12 mouse cellular contexts compared by ENCODE assay signal in the genomic region with DNA sequence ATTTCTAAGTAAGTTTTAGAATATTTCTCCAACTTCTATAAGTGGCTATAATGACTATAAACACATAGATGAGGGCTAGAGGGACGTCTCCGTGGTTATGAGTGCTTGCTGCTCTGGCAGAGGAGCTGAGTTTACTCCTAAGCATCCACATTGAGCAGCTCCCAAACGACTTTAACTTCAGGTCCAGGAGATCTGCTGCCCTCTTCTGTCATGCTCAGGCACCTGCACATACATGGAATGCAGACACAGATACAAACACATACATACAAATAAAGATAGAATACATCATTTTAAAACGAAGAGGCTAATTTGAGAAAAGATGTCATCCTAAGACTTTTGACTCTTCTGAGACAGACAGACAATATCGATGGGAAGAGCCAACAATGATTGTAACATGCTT. TPM values are rescaled to one million over a fixed set of nuclear protein-coding genes. Genes with fewer than 3 reads are reported as not detected.
DNase-seq lines count a peak whose midpoint lies in the region; ATAC-seq and TF ChIP-seq lines count a peak whose summit lies in the region.
"Had no signal": no experiment of that assay in that cellular context is flagged by ENCODE, and none has a peak within 500 bp of the region (broad histone marks: within the 10 kb centered on the region; RNA-seq: fewer than 3 reads in every experiment).

No protein-coding gene starts in this region.

- H3K4me3 ChIP-seq in left cerebral cortex, adult 2 months, result no peak overlapping the region
- no peak overlapping the region for H3K4me3 ChIP-seq in CH12.LX (replicated peaks in 1 of 3; ENCODE audit: low read depth in 2 of 3, low read length in 2 of 3, poor library complexity in 1 of 3)
- H3K4me3 ChIP-seq in embryonic facial prominence, embryonic 14.5 days (ENCODE audit: low read depth, low read length), result no peak overlapping the region

- in situ Hi-C loops in CH12.LX (cut with MboI; ENCODE audit: low pct_ligation_motif_present, low pct_unique_long_range_greater_than_20kb, low sequenced_read_pairs), result no loop called here

- peak; percentile 3 for DNase-seq in adrenal gland, postnatal 25 days
- no peak for DNase-seq in adrenal gland, adult 18-20 months (ENCODE audit: low spot score in 2 of 2)
- no peak for DNase-seq in left cerebral cortex, adult 2 months (ENCODE audit: extremely low spot score in 1 of 2, low spot score in 2 of 2)
- DNase-seq in left cerebral cortex, adult 8-10 months (ENCODE audit: low spot score in 2 of 2), result no peak
- peak; percentile 53 for DNase-seq in CH12.LX (ENCODE audit: extremely low read depth)
- DNase-seq in embryonic facial prominence, embryonic 14.5 days (ENCODE audit: low spot score), result peak; percentile 50
- no peak for DNase-seq in yolk sac, embryonic 10.5 days (ENCODE audit: low spot score)

- no peak for TF ChIP-seq POLR2A in CH12.LX (IDR thresholded peaks at IDR 0.05; ENCODE audit: low read depth, low read length)

- TF ChIP-seq CTCF in left cerebral cortex, adult 2 months (IDR thresholded peaks at IDR 0.05), result peak; percentile 63
- peak in 1 of 2 experiments; percentile 81; a peak in 3 of 4 replicates for TF ChIP-seq CTCF in CH12.LX (conservative IDR thresholded peaks at IDR 0.05 in 1 of 2, IDR thresholded peaks at IDR 0.05 in 1 of 2; ENCODE audit: low read depth in 2 of 2, low read length in 2 of 2)

- TF ChIP-seq EP300 in CH12.LX (IDR thresholded peaks at IDR 0.05; ENCODE audit: low read length), result no peak

- dilution Hi-C loops in CH12.LX (cut with MboI; ENCODE audit: extremely low pct_ligation_motif_present, extremely low pct_unique_long_range_greater_than_20kb, low sequenced_read_pairs), result no loop called here

- no peak overlapping the region for H3K4me2 ChIP-seq in CH12.LX (ENCODE audit: insufficient read depth, low read depth, poor library complexity, severe bottlenecking)
- no peak overlapping the region for H3K4me2 ChIP-seq in embryonic facial prominence, embryonic 14.5 days (ENCODE audit: low read depth, low read length)

- no peak overlapping the region for H3K27ac ChIP-seq in left cerebral cortex, adult 2 months
- no peak overlapping the region for H3K27ac ChIP-seq in CH12.LX (ENCODE audit: insufficient read depth, low read depth)
- H3K27ac ChIP-seq in embryonic facial prominence, embryonic 14.5 days (replicated peaks; ENCODE audit: low read depth, low read length), result no peak overlapping the region
- H3K27ac ChIP-seq: macrophage had no signal

- H3K36me3 ChIP-seq in CH12.LX (replicated peaks in 1 of 2; ENCODE audit: control insufficient read depth in 1 of 2, insufficient read depth in 1 of 2, low read length in 1 of 2), result no peaks in the 10 kb centered on the region
- H3K36me3 ChIP-seq in embryonic facial prominence, embryonic 14.5 days (ENCODE audit: control insufficient read depth, insufficient read depth, low read length), result no peaks in the 10 kb centered on the region
- H3K36me3 ChIP-seq: G1E had no signal

- ATAC-seq in embryonic facial prominence, embryonic 14.5 days (ENCODE audit: low read depth), result no peak
- ATAC-seq in erythroid progenitor cell, adult 5-6 weeks (replicated peaks; ENCODE audit: low FRiP score, poor library complexity, severe bottlenecking), result no peak

- WGBS in embryonic facial prominence, embryonic 14.5 days, result 10% methylated on average over 5 of the region's 5 CpGs

- H3K9ac ChIP-seq in CH12.LX (ENCODE audit: insufficient read depth, low read depth), result no peak overlapping the region
- H3K9ac ChIP-seq in embryonic facial prominence, embryonic 14.5 days (ENCODE audit: low read depth, low read length), result no peak overlapping the region

- H3K79me2 ChIP-seq in CH12.LX (replicated peaks; ENCODE audit: control insufficient read depth, extremely low read depth, insufficient read depth, poor library complexity, severe bottlenecking), result peaks cover 14% of the 10 kb centered on the region

- intact Hi-C loops in left cerebral cortex, adult 2 months (cut with DNase I), result loop anchor here (1.0 to 10.0 kb wide), 3 partner anchors 737 to 978 kb away; a partner anchor contains a TSS

- H3K9me3 ChIP-seq in CH12.LX (replicated peaks; ENCODE audit: low read length), result no peaks in the 10 kb centered on the region
- H3K9me3 ChIP-seq in embryonic facial prominence, embryonic 14.5 days (ENCODE audit: control insufficient read depth, low read length), result no peaks in the 10 kb centered on the region
- H3K9me3 ChIP-seq: G1E had no signal

- H3K27me3 ChIP-seq in CH12.LX (replicated peaks), result peaks cover 7% of the 10 kb centered on the region
- H3K27me3 ChIP-seq in embryonic facial prominence, embryonic 14.5 days (replicated peaks; ENCODE audit: control insufficient read depth, insufficient read depth, low read length), result no peaks in the 10 kb centered on the region

- H3K4me1 ChIP-seq in CH12.LX (ENCODE audit: control insufficient read depth in 1 of 2, insufficient read depth in 2 of 2), result peaks cover 0 to 9% of the 10 kb centered on the region in 2 experiments; a peak in 2 of 4 replicates
- peaks cover 8% of the 10 kb centered on the region for H3K4me1 ChIP-seq in embryonic facial prominence, embryonic 14.5 days (ENCODE audit: control insufficient read depth, insufficient read depth, low read length)

- peak; percentile 72 for TF ChIP-seq RAD21 in CH12.LX (IDR thresholded peaks at IDR 0.05; ENCODE audit: low read depth, low read length)

TF ChIP-seq in CH12.LX, 34 proteins besides CTCF, POLR2A, EP300 and RAD21:
- TF ChIP-seq ELF1 (IDR thresholded peaks at IDR 0.05; ENCODE audit: low read depth, low read length) (no peak), ZMIZ1 (IDR thresholded peaks at IDR 0.05; ENCODE audit: low read depth, low read length) (no peak), KAT2A (IDR thresholded peaks at IDR 0.05; ENCODE audit: insufficient replicate concordance, low read length) (no peak), TCF12 (IDR thresholded peaks at IDR 0.05; ENCODE audit: low read depth, low read length) (no peak), SMC3 (IDR thresholded peaks at IDR 0.05; ENCODE audit: low read depth, low read length) (peak; percentile 68), ZC3H11A (IDR thresholded peaks at IDR 0.05; ENCODE audit: low read depth, low read length) (0 out of 2 replicates have a peak, but pooled peaks have one; percentile 7), UBTF (IDR thresholded peaks at IDR 0.05; ENCODE audit: low read depth, low read length) (no peak), MAFK (IDR thresholded peaks at IDR 0.05; ENCODE audit: insufficient replicate concordance, low read length) (no peak), JUN (IDR thresholded peaks at IDR 0.05; ENCODE audit: insufficient read depth, low read depth, low read length) (no peak)

RNA-seq across cellular contexts. Expression of a gene that starts 3.5 kb away (rescaled TPM):
- total RNA-seq in adrenal gland, postnatal 25 days (2021), result 85.9 and 87.9 TPM in 2 replicates
- total RNA-seq in adrenal gland, adult 18-20 months (2021), result 10 to 100 TPM; 91.1 to 99.5 TPM
- total RNA-seq in left cerebral cortex, adult 2 months (2021), result 100 to 1,000 TPM; 105 to 115 TPM
- total RNA-seq in left cerebral cortex, adult 8-10 months (2022), result 100 to 1,000 TPM; 106 to 123 (median 115) TPM
- total RNA-seq in CH12.LX (2012; rRNA removed) (42.0 and 46.4 TPM in 2 replicates), CH12.LX (2014; rRNA removed) (49.9 and 56.1 TPM in 2 replicates)
- polyA plus RNA-seq in CH12.LX (2012; ENCODE audit: insufficient read length, low read depth), result 54.4 and 57.3 TPM in 2 replicates
- 35.4 and 36.1 TPM in 2 replicates for polyA plus RNA-seq in embryonic facial prominence, embryonic 14.5 days (2014; fragmentation: Nextera tagmentation; extraction: Ambion mirVana)
- 18.0 and 23.5 TPM in 2 replicates for total RNA-seq in erythroid progenitor cell, adult 5-6 weeks (2015; ENCODE audit: low replicate concordance)
- total RNA-seq in erythroid progenitor cell, adult 5-6 weeks (2017; ENCODE audit: low replicate concordance), result 38.6 and 40.0 TPM in 2 replicates

RNA-seq across cellular contexts. Expression of a gene that starts 31.0 kb away (rescaled TPM):
- not detected in 2 replicates for total RNA-seq in adrenal gland, postnatal 25 days (2021)
- total RNA-seq in adrenal gland, adult 18-20 months (2021), result not detected
- total RNA-seq in left cerebral cortex, adult 2 months (2021), result 10 to 100 TPM; 12.9 to 13.2 TPM
- total RNA-seq in left cerebral cortex, adult 8-10 months (2022), result 10 to 100 TPM in 3 of 4 experiments, 1 to 10 TPM in 1; 9.8 to 13.3 (median 12.3) TPM
- total RNA-seq in CH12.LX (2012; rRNA removed), result not detected in 2 replicates
- not detected in 2 replicates for total RNA-seq in CH12.LX (2014; rRNA removed)
- not detected in 2 replicates for polyA plus RNA-seq in CH12.LX (2012; ENCODE audit: insufficient read length, low read depth)
- polyA plus RNA-seq in embryonic facial prominence, embryonic 14.5 days (2014; fragmentation: Nextera tagmentation; extraction: Ambion mirVana), result 0.48 and 0.68 TPM in 2 replicates
- total RNA-seq in erythroid progenitor cell, adult 5-6 weeks (2015; ENCODE audit: low replicate concordance), result not detected in 2 replicates
- total RNA-seq in erythroid progenitor cell, adult 5-6 weeks (2017; ENCODE audit: low replicate concordance), result not detected in 2 replicates
- total RNA-seq: heart, postnatal 25 days had no signal
- polyA plus RNA-seq: G1E; spleen, adult 2 months had no signal

Comparison
In these comparisons a context has a peak if more than half of its experiments do, and no peak if none do; other contexts are left out.
1. DNase-seq: peak in adrenal gland, postnatal 25 days (single experiment), CH12.LX (single experiment) and embryonic facial prominence, embryonic 14.5 days (single experiment); none in adrenal gland, adult 18-20 months (0 of 2), left cerebral cortex, adult 2 months (0 of 2), left cerebral cortex, adult 8-10 months (0 of 2) and yolk sac, embryonic 10.5 days (single experiment).